ENCODE assay signal across 13 mouse cellular contexts in genomic region chr9:57900478-57900877, GRCm38 (mm10). TPM values are rescaled to one million over a fixed set of nuclear protein-coding genes. Genes with fewer than 3 reads are reported as not detected.
DNase-seq lines count a peak whose midpoint lies in the region; ATAC-seq lines count a peak whose summit lies in the region.
"Had no signal": no experiment of that assay in that cellular context is flagged by ENCODE, and none has a peak within 500 bp of the region (broad histone marks: within the 10 kb centered on the region; RNA-seq: fewer than 3 reads in every experiment).

No protein-coding gene starts in this region.

- H3K4me3 ChIP-seq in heart, embryonic 16.5 days (ENCODE audit: low read length), result no peak overlapping the region
- no peak overlapping the region for H3K4me3 ChIP-seq in forebrain, embryonic 16.5 days (replicated peaks; ENCODE audit: low read length)
- H3K4me3 ChIP-seq: limb, embryonic 15.5 days had no signal

- intact Hi-C loops in heart, postnatal 25 days (cut with DNase I), result no loop called here

- DNase-seq in heart, postnatal 25 days (ENCODE audit: low spot score), result no peak
- DNase-seq in 416B (ENCODE audit: low read depth), result peak; percentile 71
- DNase-seq in MN1 (ENCODE audit: low spot score), result peak; percentile 21
- DNase-seq in layer of hippocampus, postnatal 25 days (ENCODE audit: extremely low spot score in 1 of 2, low spot score in 1 of 2), result no peak
- no peak for DNase-seq in cerebellum, adult 18-20 months
- DNase-seq: adrenal gland, postnatal 10 days; gastrocnemius, postnatal 36 days; kidney, postnatal 10 days; layer of hippocampus, postnatal 36 days; thymus, postnatal 14 days had no signal

- H3K27me3 ChIP-seq in heart, embryonic 16.5 days (ENCODE audit: control insufficient read depth, insufficient read depth, low read length), result no peaks in the 10 kb centered on the region
- H3K27me3 ChIP-seq in forebrain, embryonic 16.5 days (replicated peaks; ENCODE audit: control insufficient read depth, insufficient read depth, low read length), result no peaks in the 10 kb centered on the region
- H3K27me3 ChIP-seq: limb, embryonic 15.5 days had no signal

- H3K4me1 ChIP-seq in heart, embryonic 16.5 days (ENCODE audit: control insufficient read depth, insufficient read depth, low read length), result peaks cover 7% of the 10 kb centered on the region
- peaks cover 20% of the 10 kb centered on the region for H3K4me1 ChIP-seq in forebrain, embryonic 16.5 days (replicated peaks; ENCODE audit: control insufficient read depth, insufficient read depth, low read length)
- H3K4me1 ChIP-seq: limb, embryonic 15.5 days had no signal

- H3K9ac ChIP-seq in heart, embryonic 16.5 days (ENCODE audit: low read length), result no peak overlapping the region
- no peak overlapping the region for H3K9ac ChIP-seq in forebrain, embryonic 16.5 days (replicated peaks; ENCODE audit: low read depth, low read length)
- H3K9ac ChIP-seq: limb, embryonic 15.5 days had no signal

- H3K36me3 ChIP-seq in heart, embryonic 16.5 days (ENCODE audit: control insufficient read depth, insufficient read depth), result no peaks in the 10 kb centered on the region
- no peaks in the 10 kb centered on the region for H3K36me3 ChIP-seq in forebrain, embryonic 16.5 days (ENCODE audit: control insufficient read depth, insufficient read depth)
- H3K36me3 ChIP-seq: limb, embryonic 15.5 days had no signal

- WGBS in heart, embryonic 16.5 days, result 28% methylated on average over 10 of the region's 10 CpGs
- 50% methylated on average over 10 of the region's 10 CpGs for WGBS in forebrain, embryonic 16.5 days

- H3K9me3 ChIP-seq in heart, embryonic 16.5 days (replicated peaks; ENCODE audit: control insufficient read depth, low read length), result no peaks in the 10 kb centered on the region
- no peaks in the 10 kb centered on the region for H3K9me3 ChIP-seq in forebrain, embryonic 16.5 days (ENCODE audit: control insufficient read depth, low read length)
- H3K9me3 ChIP-seq: limb, embryonic 15.5 days had no signal

- no peak overlapping the region for H3K27ac ChIP-seq in heart, embryonic 16.5 days (ENCODE audit: low read length)
- no peak overlapping the region for H3K27ac ChIP-seq in forebrain, embryonic 16.5 days (ENCODE audit: low read length)
- H3K27ac ChIP-seq: limb, embryonic 15.5 days had no signal

- peak overlapping the region; percentile 28; the same call in 1 of the 2 replicates for H3K4me2 ChIP-seq in heart, embryonic 16.5 days (ENCODE audit: low read depth, low read length)
- peak overlapping the region; percentile 35; the same call in 1 of the 2 replicates for H3K4me2 ChIP-seq in forebrain, embryonic 16.5 days (ENCODE audit: low read length)
- H3K4me2 ChIP-seq: limb, embryonic 15.5 days had no signal

- ATAC-seq in heart, embryonic 16.5 days (replicated peaks; ENCODE audit: extremely low read depth, insufficient read depth, low FRiP score), result no peak
- no peak for ATAC-seq in forebrain, embryonic 16.5 days

RNA-seq across cellular contexts. Expression of gene Ubl7, which starts 10.3 kb away (rescaled TPM):
- polyA plus RNA-seq in heart, embryonic 16.5 days (2015; fragmentation: Nextera tagmentation; extraction: Ambion mirVana), result 110 and 113 TPM in 2 replicates
- 10 to 100 TPM; 70.8 to 80.1 TPM for total RNA-seq in heart, postnatal 25 days (2021)
- 174 and 175 TPM in 2 replicates for polyA plus RNA-seq in forebrain, embryonic 16.5 days (2015; fragmentation: Nextera tagmentation; extraction: Ambion mirVana)
- 100 to 1,000 TPM; 100 to 101 TPM for total RNA-seq in layer of hippocampus, postnatal 25 days (2021)

RNA-seq across cellular contexts. Expression of gene Sema7a, which starts 39.4 kb away (rescaled TPM):
- 0.60 and 1.4 TPM in 2 replicates for polyA plus RNA-seq in heart, embryonic 16.5 days (2015; fragmentation: Nextera tagmentation; extraction: Ambion mirVana)
- total RNA-seq in heart, postnatal 25 days (2021), result 10 to 100 TPM; 18.8 to 28.5 TPM
- 2.5 and 2.6 TPM in 2 replicates for polyA plus RNA-seq in forebrain, embryonic 16.5 days (2015; fragmentation: Nextera tagmentation; extraction: Ambion mirVana)
- 10 to 100 TPM; 83.9 to 92.6 TPM for total RNA-seq in layer of hippocampus, postnatal 25 days (2021)

Comparison
In these comparisons a context has a peak if more than half of its experiments do, and no peak if none do; other contexts are left out.
1. DNase-seq: peak in 416B (single experiment) and MN1 (single experiment); none in heart, postnatal 25 days (single experiment), layer of hippocampus, postnatal 25 days (0 of 2) and cerebellum, adult 18-20 months (0 of 2).